Mouse (Mus musculus) megakaryocyte, embryonic 14.5 days (primary cell): ENCODE data around the gene Isy1. TPM values are rescaled to one million over a fixed set of nuclear protein-coding genes. Genes with fewer than 3 reads are reported as not detected.

Experiments used
- H3K27me3 ChIP-seq: replicated peaks from 2 replicates; pipeline ENCODE3; 2012; ENCODE audit warnings: inconsistent platforms
- H3K36me3 ChIP-seq: replicated peaks from 2 replicates; pipeline ENCODE3; 2012; ENCODE audit warnings: low read length, inconsistent platforms, mixed read lengths
- H3K4me1 ChIP-seq: 2 replicates; pipeline ENCODE4 v1.6.1; 2012; ENCODE audit warnings: inconsistent platforms
- H3K4me3 ChIP-seq: replicated peaks from 2 replicates; pipeline ENCODE3; 2012; ENCODE audit warnings: moderate library complexity, mild to moderate bottlenecking, inconsistent platforms
- H3K9me3 ChIP-seq: 2 replicates; pipeline ENCODE4 v1.6.1; 2012; ENCODE audit warnings: inconsistent platforms
- FLI1 ChIP-seq: IDR thresholded peaks from 2 replicates; pipeline ENCODE4 v1.6.1; 2012; ENCODE audit warnings: low read length, inconsistent platforms, mixed read lengths
- GATA1 ChIP-seq: IDR thresholded peaks from 3 replicates; pipeline ENCODE4 v1.6.1; 2012; ENCODE audit warnings: mixed read lengths, low read length, inconsistent platforms, borderline replicate concordance
- polyA plus RNA-seq: library from polyadenylated mRNA; stranded (reverse); fragments of >175 nt; gene quantifications from 2 replicates; pipeline ENCODE4 v1.2.3, GENCODE M21; 2012; ENCODE audit warnings: low replicate concordance; ENCODE audit not compliant: insufficient read depth

Isy1 gene
- polyA plus RNA-seq = 5.6 and 34.7 TPM in 2 replicates

DNA sequence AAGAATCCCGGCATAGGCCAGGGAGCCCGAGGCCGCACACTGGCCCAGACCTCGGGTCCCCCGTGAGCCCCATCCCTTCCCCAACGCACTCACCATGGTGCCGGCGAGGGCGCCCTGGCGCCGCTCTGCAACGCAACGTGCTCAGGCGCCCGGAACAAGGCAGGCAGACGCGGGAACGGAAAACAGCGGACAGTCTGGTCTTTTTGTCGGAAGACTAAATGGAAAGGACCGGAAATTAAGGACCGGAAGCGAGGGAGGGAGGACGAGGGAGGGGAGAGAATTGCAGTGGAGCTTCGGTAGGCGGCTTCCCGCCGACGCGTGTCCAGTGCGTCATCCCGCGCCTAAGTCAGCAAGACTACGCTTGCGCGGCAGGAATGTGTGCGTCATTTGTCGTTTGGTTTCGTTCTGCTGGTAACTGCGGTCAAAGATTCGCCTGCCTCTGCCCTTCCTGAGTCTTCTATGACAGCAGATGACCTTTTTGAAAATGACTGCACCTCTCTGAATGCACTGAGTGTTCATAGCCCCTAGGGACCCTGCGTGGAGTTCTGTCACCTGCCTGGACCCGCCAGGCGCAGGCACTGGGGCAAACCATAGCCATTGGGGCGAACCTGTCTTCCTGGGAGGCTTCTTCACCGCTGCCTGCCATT, at the start of gene Isy1:
TSS of gene Isy1 (minus strand) at position 248 of the 647 bp plus-strand sequence.
- H3K9me3 ChIP-seq = no peaks in the 10 kb centered on the region
- H3K4me1 ChIP-seq = peaks cover 40% of the 10 kb centered on the region
- no peaks in the 10 kb centered on the region for H3K27me3 ChIP-seq
- peak within 1 kb of the TSS; percentile 95 for H3K4me3 ChIP-seq
- TF ChIP-seq FLI1 (peak; percentile 97), GATA1 (no peak)
- H3K36me3 ChIP-seq = peaks cover 66% of the 10 kb centered on the region

DNA sequence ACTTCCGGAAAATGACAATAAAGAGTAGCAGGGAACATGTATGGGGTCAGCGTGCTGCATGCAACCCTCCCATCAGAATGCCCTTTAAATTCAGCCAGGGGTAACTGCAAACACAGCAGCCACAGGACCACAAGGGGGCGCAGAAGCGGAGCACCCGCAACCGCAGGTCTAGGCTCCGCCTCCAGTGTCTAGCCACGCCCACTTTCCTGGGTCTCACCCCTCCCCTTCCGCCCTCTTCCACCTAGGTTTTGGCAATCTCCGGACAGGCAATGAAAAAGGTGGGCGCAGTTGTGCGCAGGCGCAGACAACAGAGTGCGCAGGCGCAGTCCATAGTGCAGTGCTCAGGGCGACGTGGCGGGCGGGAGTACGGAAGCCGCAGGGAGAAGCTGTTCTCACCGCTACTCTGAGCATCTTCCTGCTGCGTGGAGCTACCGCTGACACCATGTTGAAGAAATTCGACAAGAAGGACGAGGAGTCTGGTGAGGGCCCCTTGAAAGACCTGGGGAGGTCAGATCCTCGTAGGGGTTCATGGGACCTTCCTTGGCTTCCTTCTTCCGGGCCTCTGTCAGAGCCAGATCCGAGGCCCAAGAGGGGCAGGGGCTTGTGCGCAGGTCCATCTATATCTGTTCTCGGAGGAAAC, 49.1 kb upstream of the Isy1 start, which contains the start of gene Copg1:
TSS of gene Copg1 (plus strand) at position 221 of the 640 bp plus-strand sequence.
- peak within 1 kb of the TSS; percentile 93 for H3K4me3 ChIP-seq
- H3K4me1 ChIP-seq = peaks cover 56% of the 10 kb centered on the region
- H3K9me3 ChIP-seq = no peaks in the 10 kb centered on the region
- TF ChIP-seq FLI1 (no peak), GATA1 (no peak)
- peaks cover 42% of the 10 kb centered on the region for H3K36me3 ChIP-seq
- no peaks in the 10 kb centered on the region for H3K27me3 ChIP-seq

DNA sequence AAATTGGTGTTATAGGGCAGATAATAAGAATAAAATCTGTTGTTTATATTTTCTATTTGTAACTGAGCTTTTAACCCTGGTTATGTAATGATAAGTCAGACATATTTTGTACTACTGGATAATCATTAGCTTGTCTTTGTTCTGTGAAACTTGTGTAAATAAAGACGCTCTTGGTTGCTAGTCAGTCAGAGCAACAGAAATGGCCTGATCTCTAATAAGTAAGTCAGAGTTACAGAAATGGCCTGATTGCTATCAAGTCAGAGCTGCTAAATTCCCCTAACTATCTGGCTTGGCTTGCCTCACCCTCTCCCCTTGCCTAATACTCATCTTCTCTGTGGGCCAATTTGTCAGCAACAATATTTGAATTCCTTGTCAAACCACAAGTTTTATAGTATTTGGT, 48.1 kb upstream of the Isy1 start:
- Histone ChIP-seq H3K9me3 (no peaks in the 10 kb centered on the region), H3K27me3 (no peaks in the 10 kb centered on the region), H3K36me3 (peaks cover 33% of the 10 kb centered on the region), H3K4me3 (no peak overlapping the region), H3K4me1 (peaks cover 66% of the 10 kb centered on the region)
- TF ChIP-seq FLI1 (no peak), GATA1 (no peak)

DNA sequence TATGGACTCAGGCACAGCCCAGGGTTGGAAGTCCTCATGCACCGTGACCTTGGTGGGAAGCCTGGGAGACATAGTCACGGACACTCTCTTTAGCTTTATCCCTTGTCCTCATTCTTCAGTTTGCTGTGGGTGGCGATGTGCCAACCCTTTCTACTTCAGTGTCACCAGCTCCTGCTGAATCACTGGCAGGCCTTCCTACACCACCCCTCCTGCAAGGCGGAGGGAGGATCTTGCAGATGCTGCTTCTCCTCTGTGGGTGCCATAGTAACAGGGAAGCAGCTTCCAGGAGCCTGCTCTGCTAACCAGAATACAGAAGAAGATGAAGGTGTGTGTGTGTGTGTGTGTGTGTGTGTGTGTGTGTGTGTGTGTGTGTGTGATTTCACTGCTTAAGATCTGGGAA, 44.2 kb upstream of the Isy1 start:
- Histone ChIP-seq H3K9me3 (no peaks in the 10 kb centered on the region), H3K27me3 (no peaks in the 10 kb centered on the region), H3K4me1 (peaks cover 74% of the 10 kb centered on the region), H3K36me3 (no peaks in the 10 kb centered on the region), H3K4me3 (no peak overlapping the region)
- no peak for TF ChIP-seq FLI1
- TF ChIP-seq GATA1 = no peak

DNA sequence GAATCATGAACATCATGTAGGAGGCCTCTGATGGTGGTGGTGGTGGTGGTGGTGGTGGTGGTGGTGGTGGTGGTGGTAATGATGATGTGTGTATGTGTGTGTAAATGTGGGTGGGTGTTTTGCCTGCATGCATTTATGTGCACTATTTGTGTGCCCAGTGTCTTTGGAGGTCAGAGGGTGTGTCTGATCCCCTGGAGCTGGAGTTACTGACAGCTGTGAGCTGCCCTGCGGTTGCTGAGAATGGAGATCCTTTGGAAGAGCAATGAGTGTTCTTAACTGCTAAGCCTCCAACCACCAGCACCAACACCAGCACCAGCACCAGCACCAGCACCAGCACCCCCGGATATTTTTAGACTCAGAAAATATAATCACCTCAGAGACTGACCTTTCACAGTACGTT, 43.6 kb upstream of the Isy1 start:
- Histone ChIP-seq H3K36me3 (no peaks in the 10 kb centered on the region), H3K4me3 (no peak overlapping the region), H3K4me1 (peaks cover 77% of the 10 kb centered on the region), H3K9me3 (no peaks in the 10 kb centered on the region), H3K27me3 (no peaks in the 10 kb centered on the region)
- TF ChIP-seq GATA1 (no peak), FLI1 (no peak)

DNA sequence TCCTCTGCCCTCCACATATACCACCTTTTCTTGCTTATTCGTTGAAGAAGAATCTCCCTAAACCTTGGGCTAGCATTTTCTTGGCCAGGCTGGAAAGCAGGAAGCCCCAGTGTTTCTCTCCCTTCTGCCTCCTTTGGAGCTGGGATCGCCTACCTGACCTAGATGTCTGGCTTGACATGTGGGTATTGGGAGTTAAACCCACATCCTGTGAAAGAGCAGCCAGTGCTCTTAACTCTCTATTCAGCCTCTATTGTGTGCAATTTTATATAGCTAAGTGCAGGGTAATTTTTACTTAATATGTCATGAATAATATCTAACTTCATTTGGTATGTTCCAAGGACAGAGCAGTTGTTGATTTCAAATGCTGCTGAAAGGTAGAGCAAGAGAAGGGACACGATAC, 41.0 kb upstream of the Isy1 start:
- H3K9me3 ChIP-seq = no peaks in the 10 kb centered on the region
- no peaks in the 10 kb centered on the region for H3K27me3 ChIP-seq
- no peaks in the 10 kb centered on the region for H3K36me3 ChIP-seq
- peaks cover 90% of the 10 kb centered on the region for H3K4me1 ChIP-seq
- TF ChIP-seq FLI1 = no peak
- no peak for TF ChIP-seq GATA1
- no peak overlapping the region for H3K4me3 ChIP-seq

DNA sequence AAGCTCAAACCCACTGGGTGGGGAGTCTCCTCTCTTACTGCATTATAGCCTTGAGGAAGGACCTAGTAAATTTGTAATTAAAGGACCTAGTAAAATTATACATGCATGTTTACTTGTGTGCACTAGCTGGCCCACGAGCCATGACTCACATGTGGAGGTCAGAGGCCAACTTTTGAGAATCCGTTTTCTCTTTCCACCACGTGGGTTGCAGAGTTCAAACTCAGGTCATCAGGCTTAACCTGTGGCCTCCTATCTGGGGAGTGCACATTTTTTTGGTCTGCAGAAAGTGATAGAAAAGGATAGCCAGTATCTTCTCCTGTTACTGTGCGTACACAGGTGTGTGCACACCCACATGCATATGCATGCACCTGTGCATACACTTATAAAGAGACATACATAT, 40.4 kb upstream of the Isy1 start:
- Histone ChIP-seq H3K4me3 (no peak overlapping the region), H3K27me3 (no peaks in the 10 kb centered on the region), H3K36me3 (peaks cover 3% of the 10 kb centered on the region), H3K4me1 (peaks cover 93% of the 10 kb centered on the region), H3K9me3 (peaks cover 3% of the 10 kb centered on the region)
- no peak for TF ChIP-seq GATA1
- TF ChIP-seq FLI1 = no peak

DNA sequence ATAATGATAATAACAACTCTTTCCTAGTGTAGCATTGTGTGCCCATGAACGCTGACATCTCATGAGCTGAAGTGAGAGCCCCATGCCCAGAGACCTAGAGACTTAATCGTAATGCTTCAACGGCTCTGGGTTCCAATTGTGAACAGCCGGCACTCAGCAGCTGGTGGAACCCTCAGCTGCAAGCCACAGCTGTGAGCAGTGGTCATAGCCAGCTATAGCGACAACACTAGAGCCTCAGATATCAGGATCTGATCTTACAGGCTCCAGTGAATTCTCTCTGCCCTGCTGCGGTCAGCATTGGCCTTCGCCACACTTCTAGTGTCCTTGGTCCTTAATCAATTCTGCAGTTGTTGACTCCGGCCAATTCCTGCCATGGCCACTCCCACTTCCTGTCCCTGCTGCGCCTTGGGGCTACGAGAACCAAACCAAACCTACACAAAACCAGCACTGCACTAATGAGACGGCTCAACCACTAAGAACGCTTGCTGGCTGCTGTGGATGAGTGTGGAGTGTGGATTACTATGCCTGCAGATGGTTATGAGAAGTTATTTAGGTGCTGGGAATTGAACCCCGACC, 37.6 kb upstream of the Isy1 start:
- Histone ChIP-seq H3K4me3 (peak overlapping the region; percentile 70), H3K4me1 (peaks cover 84% of the 10 kb centered on the region), H3K36me3 (peaks cover 4% of the 10 kb centered on the region), H3K27me3 (no peaks in the 10 kb centered on the region), H3K9me3 (peaks cover 4% of the 10 kb centered on the region)
- no peak for TF ChIP-seq GATA1
- TF ChIP-seq FLI1 = no peak

DNA sequence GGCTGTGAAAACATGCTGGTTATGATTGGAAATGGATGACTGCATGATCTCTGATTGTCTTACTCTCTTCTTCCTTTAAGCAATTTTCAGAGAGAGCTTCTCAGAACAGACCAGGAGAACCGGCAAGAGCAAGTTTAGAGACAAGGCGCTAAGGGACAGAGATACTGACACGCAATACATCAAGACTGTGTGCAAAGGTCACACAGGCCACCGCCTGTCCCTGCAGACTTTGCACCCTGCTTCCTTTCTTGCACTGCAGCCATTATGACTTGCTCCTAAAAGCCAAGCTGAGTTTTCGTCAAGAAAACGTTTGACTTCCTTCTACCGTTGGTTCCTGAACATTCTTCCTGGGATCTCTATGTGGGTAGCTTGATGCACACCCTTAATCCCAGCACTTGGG, 37.0 kb upstream of the Isy1 start:
- Histone ChIP-seq H3K4me1 (peaks cover 81% of the 10 kb centered on the region), H3K36me3 (peaks cover 4% of the 10 kb centered on the region), H3K27me3 (no peaks in the 10 kb centered on the region), H3K4me3 (peak overlapping the region; percentile 72), H3K9me3 (peaks cover 4% of the 10 kb centered on the region)
- TF ChIP-seq FLI1 (no peak), GATA1 (no peak)

DNA sequence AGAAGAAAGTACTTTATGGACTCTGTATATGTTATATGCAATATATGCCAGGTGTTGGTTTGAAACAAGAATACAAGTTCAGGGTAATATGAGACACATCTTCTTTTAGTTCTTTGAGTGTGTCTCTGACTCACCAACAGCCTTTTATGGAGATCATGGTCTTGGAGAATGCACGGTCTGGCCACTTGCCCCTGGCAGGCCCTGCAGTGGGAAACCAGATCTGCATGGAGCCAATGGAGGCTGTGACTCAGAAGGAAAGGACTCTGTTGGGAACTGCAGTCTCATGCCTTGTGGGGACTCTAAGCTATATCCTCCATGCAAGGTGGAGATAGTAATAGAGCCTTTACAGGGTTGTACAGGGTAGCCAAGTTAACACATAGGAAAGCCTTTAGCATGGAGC, 36.5 kb upstream of the Isy1 start:
- peak overlapping the region; percentile 44 for H3K4me3 ChIP-seq
- H3K4me1 ChIP-seq = peaks cover 81% of the 10 kb centered on the region
- peaks cover 4% of the 10 kb centered on the region for H3K9me3 ChIP-seq
- H3K27me3 ChIP-seq = no peaks in the 10 kb centered on the region
- H3K36me3 ChIP-seq = peaks cover 4% of the 10 kb centered on the region
- TF ChIP-seq FLI1 (no peak), GATA1 (no peak)
